Mouse (Mus musculus) hematopoietic stem cell, adult 5-6 weeks (primary cell): ENCODE measurements at regions not wholly inside any gene's neighbourhood (a gene's known extent, or its start where the extent isn't known, plus 50 kb on each side); places are given as distances from the start of the nearest gene placed in this dataset.

ENCODE experiments used
- ATAC-seq, 2 experiments: fragments of 125-278 bp in 1 of 2; replicated peaks in 1 of 2; 2 replicates each; pipeline ENCODE4 v1.8.0; 2016 to 2017; ENCODE audit warnings: inconsistent platforms in 2 of 2, mild to moderate bottlenecking in 2 of 2, moderate number of reproducible peaks in 2 of 2, low read depth in 1 of 2, moderate TSS enrichment in 1 of 2; ENCODE audit not compliant: low FRiP score in 2 of 2, poor library complexity in 2 of 2, severe bottlenecking in 2 of 2, insufficient read depth in 1 of 2, low TSS enrichment in 1 of 2

GRCm38 (mm10) chr5:58705561-58705960, 987.8 kb downstream of the Pcdh7 start:
- no peak for ATAC-seq

GRCm38 (mm10) chr5:58712381-58712780, 994.6 kb downstream of the Pcdh7 start:
- no peak for ATAC-seq

- no peak for ATAC-seq
These were observed 1015.6 kb downstream of the Pcdh7 start for GRCm38 (mm10) chr5:58733366-58733765.

GRCm38 (mm10) chr5:58733961-58734360, 1016.2 kb downstream of the Pcdh7 start:
- ATAC-seq: no peak

- peak; percentile 85 to 91; a peak in 3 of 4 replicates for ATAC-seq
These were observed 1018.8 kb downstream of the Pcdh7 start for GRCm38 (mm10) chr5:58736610-58737009.

GRCm38 (mm10) chr5:58737264-58737883, 1019.6 kb downstream of the Pcdh7 start:
- no peak for ATAC-seq

- no peak for ATAC-seq
These were observed 1020.3 kb downstream of the Pcdh7 start for GRCm38 (mm10) chr5:58738041-58738440.

GRCm38 (mm10) chr5:58740759-58741158, 1023.0 kb downstream of the Pcdh7 start:
- ATAC-seq: no peak

GRCm38 (mm10) chr5:58747684-58748083, 1029.9 kb downstream of the Pcdh7 start:
- no peak for ATAC-seq

- ATAC-seq: no peak
These were observed 1034.0 kb downstream of the Pcdh7 start for GRCm38 (mm10) chr5:58751777-58752176.
